Mouse (Mus musculus) heart, embryonic 13.5 days (tissue): ENCODE results near the gene Taar9. TPM values are rescaled to one million over a fixed set of nuclear protein-coding genes. Genes with fewer than 3 reads are reported as not detected.
"Not testable (repeated sequence)": the region's sequence is repeated elsewhere in the genome, so short reads cannot be mapped to it uniquely, and the experiment has no call there.

Experiments
- ATAC-seq: fragments of 200-750 bp; cut with Nextera tagmentation; 2 replicates; pipeline ENCODE4 v1.8.0; 2017; ENCODE audit warnings: moderate TSS enrichment; ENCODE audit not compliant: insufficient number of reproducible peaks, low FRiP score, low TSS enrichment; ENCODE audit errors: extremely low read depth
- H3K27ac ChIP-seq: fragments of 300-500 bp; sonication (generic); replicated peaks from 2 replicates; pipeline ENCODE4 v1.5.1; 2015; ENCODE audit warnings: moderate library complexity, mild to moderate bottlenecking, inconsistent platforms
- H3K27me3 ChIP-seq: fragments of 300-500 bp; sonication (generic); replicated peaks from 2 replicates; pipeline ENCODE4 v1.6.1; 2015; ENCODE audit warnings: mild to moderate bottlenecking, inconsistent platforms
- H3K36me3 ChIP-seq: fragments of 300-500 bp; sonication (generic); 2 replicates; pipeline ENCODE4 v1.6.1; 2015; ENCODE audit warnings: mild to moderate bottlenecking, inconsistent platforms
- H3K4me1 ChIP-seq: fragments of 300-500 bp; sonication (generic); 2 replicates; pipeline ENCODE4 v1.6.1; 2015; ENCODE audit warnings: inconsistent platforms
- H3K4me2 ChIP-seq: fragments of 300-500 bp; sonication (generic); 2 replicates; pipeline ENCODE4 v1.6.1; 2015; ENCODE audit warnings: inconsistent platforms, mild to moderate bottlenecking, moderate library complexity
- H3K4me3 ChIP-seq: fragments of 300-500 bp; sonication (generic); 2 replicates; pipeline ENCODE4 v1.5.1; 2015; ENCODE audit warnings: moderate library complexity, mild to moderate bottlenecking, inconsistent platforms
- H3K9ac ChIP-seq: fragments of 300-500 bp; sonication (generic); 2 replicates; pipeline ENCODE4 v1.6.1; 2015; ENCODE audit warnings: inconsistent platforms, mild to moderate bottlenecking, moderate library complexity
- H3K9me3 ChIP-seq: fragments of 300-500 bp; sonication (generic); 2 replicates; pipeline ENCODE4 v1.6.1; 2016; ENCODE audit warnings: inconsistent platforms
- WGBS: fragments of 180-500 bp; shearing (Covaris S2); methylation state at CpG from one replicate; pipeline ENCODE4 v1.1.7; 2015; ENCODE audit warnings: mixed read lengths; 5-methylcytosine and 5-hydroxymethylcytosine counted together
- polyA plus RNA-seq: library from polyadenylated mRNA; unstranded; fragments of >200 nt; fragmentation: Nextera tagmentation; extraction: Ambion mirVana; gene quantifications from 2 replicates; pipeline ENCODE4 v1.2.1, GENCODE M21; 2015

Taar9 gene
- polyA plus RNA-seq, result not detected in 2 replicates

DNA sequence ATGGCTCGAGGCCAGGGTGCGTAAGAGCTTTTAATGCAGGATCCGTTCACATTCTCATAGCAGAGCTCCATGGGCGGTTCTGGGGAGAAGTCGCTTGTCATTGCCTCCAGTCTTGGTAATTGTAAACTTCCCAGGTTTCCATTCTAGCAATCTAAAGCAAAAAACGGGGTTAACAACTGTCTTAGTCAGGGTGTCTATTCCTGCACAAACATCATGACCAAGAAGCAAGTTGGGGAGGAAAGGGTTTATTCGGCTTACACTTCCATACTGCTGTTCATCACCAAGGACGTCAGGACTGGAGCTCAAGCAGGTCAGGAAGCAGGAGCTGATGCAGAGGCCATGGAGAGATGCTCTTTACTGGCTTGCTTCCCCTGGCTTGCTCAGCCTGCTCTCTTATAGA is at the start of gene Taar9:
TSS of gene Taar9 (minus strand) at position 101 of the 400 bp plus-strand sequence.
- WGBS, result 76% methylated on average over 8 of the region's 8 CpGs
- H3K4me3 ChIP-seq, H3K9me3 ChIP-seq, H3K9ac ChIP-seq, H3K27me3 ChIP-seq, H3K4me2 ChIP-seq, H3K36me3 ChIP-seq, H3K4me1 ChIP-seq, H3K27ac ChIP-seq, ATAC-seq: not testable (repeated sequence)

DNA sequence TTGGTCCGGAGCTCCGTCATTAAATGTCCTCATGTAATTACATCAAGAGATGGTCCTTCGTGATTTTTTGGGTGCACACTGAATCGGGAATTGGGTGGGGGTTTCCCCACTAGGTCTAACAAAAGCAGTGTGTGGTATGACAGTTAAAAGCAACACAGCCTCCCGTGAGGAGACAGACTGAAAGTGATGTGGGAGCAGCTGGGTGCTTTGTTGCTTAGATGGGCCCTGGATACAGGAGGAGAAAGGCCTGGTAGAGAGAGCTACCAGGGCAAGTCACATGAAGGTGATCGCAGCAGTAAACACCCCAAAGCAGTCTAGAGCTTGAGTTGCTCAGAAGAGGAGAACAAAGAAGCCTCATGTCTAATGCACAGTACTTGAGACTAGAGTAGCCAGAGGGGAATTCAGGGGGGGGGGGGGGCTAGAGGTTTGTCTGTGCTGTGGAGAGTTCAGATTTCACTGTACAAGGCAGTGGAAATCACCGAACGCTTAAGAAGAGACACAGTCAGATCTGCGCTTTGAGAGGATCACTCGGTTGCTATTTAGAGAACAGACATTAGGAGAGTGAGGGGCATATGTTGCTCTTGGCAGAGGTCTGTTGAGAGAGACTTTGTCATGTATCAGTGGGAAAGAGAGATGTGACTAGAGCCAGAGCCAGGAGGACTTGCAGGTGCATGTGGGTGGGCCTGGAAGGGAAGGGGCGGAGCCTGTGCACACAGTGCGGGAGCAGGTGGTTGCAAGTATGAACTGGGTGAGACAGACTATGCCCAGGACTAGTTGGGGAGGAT is 49.3 kb upstream of the Taar9 start:
- Histone ChIP-seq H3K9ac (no peak overlapping the region), H3K36me3 (peaks cover 56% of the 10 kb centered on the region), H3K9me3 (no peaks in the 10 kb centered on the region), H3K27ac (peak overlapping the region; percentile 54), H3K4me3 (no peak overlapping the region), H3K4me1 (peaks cover 48% of the 10 kb centered on the region), H3K4me2 (peak overlapping the region; percentile 13; the same call in 1 of the 2 replicates), H3K27me3 (no peaks in the 10 kb centered on the region)
- ATAC-seq, result peak; percentile 46; the same call in 1 of the 2 replicates
- WGBS, result 73% methylated on average over 12 of the region's 12 CpGs

DNA sequence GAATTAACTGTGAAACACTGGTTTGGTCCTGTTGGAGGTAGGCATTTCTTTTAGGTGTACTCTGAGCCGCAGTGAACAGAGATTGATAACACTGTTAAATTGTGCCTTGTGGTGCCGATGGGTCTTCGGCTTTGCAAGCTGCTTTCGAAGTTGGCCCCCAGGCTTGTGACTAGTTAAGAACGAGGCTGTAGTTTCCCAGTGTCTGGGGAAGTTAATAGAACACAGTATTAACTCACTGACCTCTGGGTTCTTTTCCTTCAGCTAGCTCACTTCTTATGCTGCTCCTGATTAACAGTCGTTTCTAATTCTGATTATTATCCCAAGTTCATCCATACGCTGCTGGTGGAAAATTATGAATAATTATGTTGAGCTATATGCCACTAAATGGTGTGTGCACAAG is 40.8 kb upstream of the Taar9 start:
- no peak for ATAC-seq
- 31% methylated on average over 7 of the region's 7 CpGs for WGBS

GRCm38 (mm10) chr10:24149135-24149781 is 39.9 kb upstream of the Taar9 start, which contains the start of gene Stx7:
Stx7 (plus strand) TSS chr10:24149302.
- peak; percentile 92 for ATAC-seq
- Histone ChIP-seq H3K36me3 (peaks cover 11% of the 10 kb centered on the region; the same call in 1 of the 2 replicates), H3K9me3 (no peaks in the 10 kb centered on the region), H3K4me2 (peak within 1 kb of the TSS; percentile 77), H3K4me3 (peak within 1 kb of the TSS; percentile 82), H3K4me1 (peaks cover 30% of the 10 kb centered on the region), H3K27me3 (no peaks in the 10 kb centered on the region), H3K9ac (peak within 1 kb of the TSS; percentile 90), H3K27ac (peak within 1 kb of the TSS; percentile 82)
- 0% methylated on average over 44 of the region's 45 CpGs for WGBS

More for the DNA sequence above, 40.8 kb upstream of the Taar9 start:
- H3K27ac ChIP-seq, result no peak overlapping the region
- H3K36me3 ChIP-seq, result peaks cover 16% of the 10 kb centered on the region
- H3K4me3 ChIP-seq, result peak overlapping the region; percentile 82
- no peaks in the 10 kb centered on the region for H3K27me3 ChIP-seq
- peak overlapping the region; percentile 90 for H3K9ac ChIP-seq
- peaks cover 30% of the 10 kb centered on the region for H3K4me1 ChIP-seq
- H3K9me3 ChIP-seq, result no peaks in the 10 kb centered on the region
- peak overlapping the region; percentile 77 for H3K4me2 ChIP-seq

- H3K9me3 ChIP-seq, result no peaks in the 10 kb centered on the region
Measured at GRCm38 (mm10) chr10:24142735-24143134, 33.4 kb upstream of the Taar9 start.

DNA sequence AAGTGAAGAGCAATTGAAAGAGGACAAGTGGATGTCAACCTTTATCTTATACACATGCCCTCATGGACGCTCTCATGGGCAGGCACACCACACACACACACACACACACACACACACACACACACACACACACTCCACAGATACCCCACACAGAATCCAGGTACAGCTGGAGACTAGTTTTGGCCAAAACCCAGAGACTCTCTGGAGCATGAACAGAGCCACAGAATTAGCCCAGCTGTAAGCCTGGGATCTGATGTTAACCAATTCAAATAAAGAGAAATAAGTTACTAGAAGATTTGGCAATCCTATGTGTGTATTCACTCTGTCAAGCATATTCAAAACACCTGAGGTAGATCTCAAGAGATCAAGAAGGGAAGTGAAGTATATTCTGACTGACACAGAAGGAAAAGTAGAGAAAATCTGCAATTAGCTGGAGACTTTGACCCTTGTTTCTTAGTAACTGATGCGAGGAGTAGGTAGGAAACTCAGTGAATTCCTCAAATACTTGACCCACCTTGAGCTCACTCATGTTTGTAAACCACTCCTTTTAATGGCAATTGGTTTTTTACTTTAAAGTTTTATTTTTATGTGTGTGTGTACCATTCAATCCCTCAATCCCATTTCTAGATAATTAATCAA is 29.4 kb upstream of the Taar9 start:
- H3K36me3 ChIP-seq, result no peaks in the 10 kb centered on the region
- no peak overlapping the region for H3K27ac ChIP-seq
- no peaks in the 10 kb centered on the region for H3K27me3 ChIP-seq
- H3K9me3 ChIP-seq, result no peaks in the 10 kb centered on the region
- no peak overlapping the region for H3K4me3 ChIP-seq
- H3K9ac ChIP-seq, result no peak overlapping the region
- whole genome bisulfite sequencing, result 53% methylated on average over 2 of the region's 2 CpGs
- ATAC-seq, result no peak
- peaks cover 7% of the 10 kb centered on the region for H3K4me1 ChIP-seq
- no peak overlapping the region for H3K4me2 ChIP-seq

More at GRCm38 (mm10) chr10:24142735-24143134, 33.4 kb upstream of the Taar9 start:
- H3K27me3 ChIP-seq, result no peaks in the 10 kb centered on the region
- no peak overlapping the region for H3K4me2 ChIP-seq
- no peak overlapping the region for H3K27ac ChIP-seq
- H3K4me3 ChIP-seq, result no peak overlapping the region
- no peaks in the 10 kb centered on the region for H3K36me3 ChIP-seq
- H3K9ac ChIP-seq, result no peak overlapping the region
- 70% methylated on average over 3 of the region's 3 CpGs for WGBS
- no peaks in the 10 kb centered on the region for H3K4me1 ChIP-seq
- ATAC-seq, result no peak

- H3K9me3 ChIP-seq, result no peaks in the 10 kb centered on the region
- no peak overlapping the region for H3K9ac ChIP-seq
- H3K27ac ChIP-seq, result no peak overlapping the region
- peaks cover 20% of the 10 kb centered on the region for H3K4me1 ChIP-seq
- H3K27me3 ChIP-seq, result no peaks in the 10 kb centered on the region
- H3K4me2 ChIP-seq, result no peak overlapping the region
- H3K36me3 ChIP-seq, result no peaks in the 10 kb centered on the region
- 35% methylated on average over 7 of the region's 7 CpGs for WGBS
- H3K4me3 ChIP-seq, result no peak overlapping the region
- ATAC-seq, result no peak
Measured at GRCm38 (mm10) chr10:24134071-24134645, 24.8 kb upstream of the Taar9 start.

DNA sequence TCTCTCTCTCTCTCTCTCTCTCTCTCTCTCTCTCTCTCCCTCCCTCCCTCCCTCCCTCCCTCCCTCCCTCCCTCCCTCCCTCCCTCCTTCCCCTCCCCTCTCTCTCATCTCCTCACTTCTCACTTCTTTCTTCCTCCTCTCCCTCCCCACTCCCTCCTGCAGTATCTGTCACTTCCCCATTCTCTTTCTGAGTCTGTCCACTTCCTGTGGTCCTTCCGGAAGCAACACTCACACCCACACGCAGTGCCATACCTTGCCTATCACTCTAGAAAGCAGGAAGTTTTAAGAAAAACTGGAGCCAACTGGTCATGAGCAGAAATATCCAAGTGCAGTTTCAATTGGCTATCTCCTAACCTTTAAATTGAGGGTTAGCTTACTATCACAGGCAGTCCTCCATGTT is 23.8 kb upstream of the Taar9 start:
- WGBS, result 14% methylated on average over 2 of the region's 2 CpGs
- Histone ChIP-seq H3K27ac (no peak overlapping the region), H3K36me3 (no peaks in the 10 kb centered on the region), H3K4me2 (no peak overlapping the region), H3K4me3 (no peak overlapping the region), H3K9ac (no peak overlapping the region), H3K27me3 (no peaks in the 10 kb centered on the region), H3K9me3 (no peaks in the 10 kb centered on the region), H3K4me1 (peaks cover 20% of the 10 kb centered on the region)
- ATAC-seq, result no peak

- ATAC-seq, result no peak
- no peaks in the 10 kb centered on the region for H3K36me3 ChIP-seq
- no peaks in the 10 kb centered on the region for H3K9me3 ChIP-seq
- peak overlapping the region; percentile 71; the same call in 1 of the 2 replicates for H3K9ac ChIP-seq
- H3K4me3 ChIP-seq, result no peak overlapping the region
- H3K4me1 ChIP-seq, result peaks cover 20% of the 10 kb centered on the region
- WGBS, result 15% methylated on average over 5 of the region's 5 CpGs
- H3K27me3 ChIP-seq, result no peaks in the 10 kb centered on the region
- 0 out of 2 replicates have a peak overlapping the region, but pooled peaks have one; percentile 20 for H3K27ac ChIP-seq
- peak overlapping the region; percentile 60 for H3K4me2 ChIP-seq
Measured at GRCm38 (mm10) chr10:24132273-24132672, 22.9 kb upstream of the Taar9 start.

DNA sequence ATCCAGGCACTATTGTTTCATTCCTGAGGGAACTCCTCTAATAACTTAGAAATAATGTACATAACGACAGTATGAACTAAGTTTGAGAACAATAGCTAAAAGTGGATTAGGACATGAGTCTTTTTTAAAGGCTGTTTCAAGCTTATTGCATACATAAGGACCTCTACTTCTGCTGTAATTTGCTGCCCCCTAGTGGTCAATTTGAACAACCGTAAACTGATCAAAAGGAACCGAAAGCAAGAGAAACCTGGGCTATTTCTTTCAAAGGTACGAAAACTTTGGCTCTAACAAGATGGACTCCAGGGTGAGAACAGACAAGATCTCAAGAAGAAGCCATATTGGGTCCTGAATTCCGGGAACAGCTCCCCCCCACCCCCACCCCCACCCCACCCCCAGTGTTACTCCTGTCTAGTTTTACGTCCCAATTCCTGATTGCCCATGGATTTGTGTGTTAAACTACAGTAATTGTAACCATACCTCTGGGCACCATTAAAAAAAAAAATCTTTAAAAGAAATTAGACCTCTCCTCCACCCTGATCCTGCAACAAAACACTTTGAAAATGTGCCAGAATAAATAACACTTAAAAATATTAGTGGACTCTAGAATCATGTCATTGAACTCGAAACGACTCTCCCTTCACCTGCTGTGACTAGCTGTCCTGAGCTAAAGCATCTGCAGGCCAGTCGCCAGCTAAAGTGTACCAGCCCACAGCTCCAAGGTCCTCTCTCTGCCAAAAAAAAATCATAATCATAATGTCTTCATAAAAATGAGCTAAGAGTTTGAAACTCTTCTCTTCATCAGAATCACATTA is 22.3 kb upstream of the Taar9 start:
- no peaks in the 10 kb centered on the region for H3K9me3 ChIP-seq
- H3K4me3 ChIP-seq, result peak overlapping the region; percentile 45
- H3K4me2 ChIP-seq, result peak overlapping the region; percentile 60
- peaks cover 20% of the 10 kb centered on the region for H3K4me1 ChIP-seq
- WGBS, result 21% methylated on average over 9 of the region's 9 CpGs
- ATAC-seq, result no peak
- H3K27ac ChIP-seq, result no peak overlapping the region
- H3K36me3 ChIP-seq, result no peaks in the 10 kb centered on the region
- no peaks in the 10 kb centered on the region for H3K27me3 ChIP-seq
- peak overlapping the region; percentile 71 for H3K9ac ChIP-seq
